ENCODE assay signal across 8 mouse cellular contexts in genomic region chr1:135766592-135767306, GRCm38 (mm10). TPM values are rescaled to one million over a fixed set of nuclear protein-coding genes. Genes with fewer than 3 reads are reported as not detected.
DNase-seq lines count a peak whose midpoint lies in the region; ATAC-seq and TF ChIP-seq lines count a peak whose summit lies in the region.

No protein-coding gene starts in this region.

- no peaks in the 10 kb centered on the region for H3K9me3 ChIP-seq in liver, embryonic 13.5 days (replicated peaks)
- H3K9me3 ChIP-seq in stomach, postnatal 0 days (ENCODE audit: control insufficient read depth, low read length): no peaks in the 10 kb centered on the region

- peak overlapping the region; percentile 90 for H3K4me2 ChIP-seq in liver, embryonic 13.5 days
- H3K4me2 ChIP-seq in stomach, postnatal 0 days (replicated peaks; ENCODE audit: low read depth): peak overlapping the region; percentile 78

- no peak overlapping the region; the same call in 1 of the 2 replicates for H3K27ac ChIP-seq in cerebellum, adult 2 months (ENCODE audit: insufficient read depth, low read length)
- H3K27ac ChIP-seq in testis, adult 2 months (ENCODE audit: control insufficient read depth, insufficient read depth, low read depth, low read length): no peak overlapping the region
- H3K27ac ChIP-seq in liver, embryonic 13.5 days: no peak overlapping the region
- H3K27ac ChIP-seq in stomach, postnatal 0 days (replicated peaks): peak overlapping the region; percentile 95

- no peak for TF ChIP-seq POLR2A in cerebellum, adult 2 months (IDR thresholded peaks at IDR 0.05; ENCODE audit: borderline replicate concordance, insufficient read depth, low read length)
- TF ChIP-seq POLR2A in testis, adult 2 months (IDR thresholded peaks at IDR 0.05; ENCODE audit: control insufficient read depth, low read depth, low read length): no peak

- no peak for DNase-seq in cerebellum, adult 2 months
- no peak for DNase-seq in cerebellum, postnatal 14 days
- DNase-seq in testis, postnatal 10 days (ENCODE audit: low spot score): no peak
- no peak for DNase-seq in liver, embryonic 13.5 days
- no peak for DNase-seq in stomach, postnatal 0 days (ENCODE audit: low spot score)
- no peak for DNase-seq in retina, postnatal 1 day
- no peak for DNase-seq in thymus, postnatal 10 days (ENCODE audit: low spot score in 2 of 2)

- H3K27me3 ChIP-seq in cerebellum, adult 2 months (ENCODE audit: control insufficient read depth, insufficient read depth, low read length): no peaks in the 10 kb centered on the region
- no peaks in the 10 kb centered on the region for H3K27me3 ChIP-seq in testis, adult 2 months (ENCODE audit: control insufficient read depth, insufficient read depth, low read length)
- H3K27me3 ChIP-seq in liver, embryonic 13.5 days: peaks cover 51% of the 10 kb centered on the region
- H3K27me3 ChIP-seq in stomach, postnatal 0 days (ENCODE audit: control insufficient read depth, insufficient read depth, low read length): no peaks in the 10 kb centered on the region

- TF ChIP-seq CTCF in cerebellum, adult 2 months (IDR thresholded peaks at IDR 0.05; ENCODE audit: borderline replicate concordance, insufficient read depth, low read depth, low read length): no peak
- TF ChIP-seq CTCF in testis, adult 2 months (IDR thresholded peaks at IDR 0.05; ENCODE audit: control insufficient read depth, insufficient read depth, insufficient replicate concordance, low read depth, low read length): no peak
- no peak for TF ChIP-seq CTCF in stomach, postnatal 0 days (IDR thresholded peaks at IDR 0.05; ENCODE audit: low read depth)

- no peaks in the 10 kb centered on the region for H3K36me3 ChIP-seq in testis, adult 2 months (ENCODE audit: control insufficient read depth, insufficient read depth, low read length)
- peaks cover 4% of the 10 kb centered on the region; the same call in 1 of the 2 replicates for H3K36me3 ChIP-seq in liver, embryonic 13.5 days
- peaks cover 6% of the 10 kb centered on the region; the same call in 1 of the 2 replicates for H3K36me3 ChIP-seq in stomach, postnatal 0 days (ENCODE audit: control insufficient read depth, insufficient read depth, low read length)

- WGBS in cerebellum, adult 2 months: 33% methylated on average over 30 of the region's 30 CpGs
- 30% methylated on average over 30 of the region's 30 CpGs for WGBS in liver, embryonic 13.5 days (ENCODE audit: insufficient replicate concordance)
- 9% methylated on average over 30 of the region's 30 CpGs for WGBS in stomach, postnatal 0 days

- peak overlapping the region; percentile 39 for H3K4me3 ChIP-seq in cerebellum, adult 2 months (replicated peaks; ENCODE audit: insufficient read depth, low read depth, low read length)
- H3K4me3 ChIP-seq in testis, adult 2 months (ENCODE audit: control insufficient read depth, low read depth, low read length): peak overlapping the region; percentile 83
- peak overlapping the region; percentile 64 for H3K4me3 ChIP-seq in liver, embryonic 13.5 days (replicated peaks)
- peak overlapping the region; percentile 72 for H3K4me3 ChIP-seq in stomach, postnatal 0 days (ENCODE audit: low read depth, low read length)

- peak overlapping the region; percentile 70 for H3K9ac ChIP-seq in liver, embryonic 13.5 days
- H3K9ac ChIP-seq in stomach, postnatal 0 days (ENCODE audit: low read length): peak overlapping the region; percentile 91

- no peak for ATAC-seq in liver, embryonic 13.5 days (ENCODE audit: low read depth)
- no peak; the same call in 1 of the 2 replicates for ATAC-seq in stomach, postnatal 0 days (ENCODE audit: low FRiP score, low TSS enrichment)

- H3K4me1 ChIP-seq in cerebellum, adult 2 months (ENCODE audit: control insufficient read depth, insufficient read depth, low read length): no peaks in the 10 kb centered on the region
- no peaks in the 10 kb centered on the region; the same call in 1 of the 2 replicates for H3K4me1 ChIP-seq in testis, adult 2 months (ENCODE audit: control insufficient read depth, insufficient read depth, low read length)
- peaks cover 41% of the 10 kb centered on the region for H3K4me1 ChIP-seq in liver, embryonic 13.5 days (replicated peaks)
- H3K4me1 ChIP-seq in stomach, postnatal 0 days (replicated peaks; ENCODE audit: control insufficient read depth, insufficient read depth): peaks cover 7% of the 10 kb centered on the region

- TF ChIP-seq EP300 in stomach, postnatal 0 days (optimal IDR thresholded peaks at IDR 0.05): no peak

RNA-seq across cellular contexts. Expression of gene Phlda3, which starts 0.8 kb away (rescaled TPM):
- polyA plus RNA-seq in cerebellum, adult 2 months (2012; rRNA removed): 72.7 and 93.0 TPM in 2 replicates
- 3.2 and 5.4 TPM in 2 replicates for polyA plus RNA-seq in testis, adult 2 months (2012; rRNA removed)
- 5.7 and 7.1 TPM in 2 replicates for polyA plus RNA-seq in liver, embryonic 13.5 days (2015; fragmentation: Nextera tagmentation; extraction: Ambion mirVana)
- 91.1 and 92.2 TPM in 2 replicates for polyA plus RNA-seq in stomach, postnatal 0 days (2015; fragmentation: Nextera tagmentation; extraction: Ambion mirVana)

RNA-seq across cellular contexts. Expression of gene Tnni1, which starts 12.5 kb away (rescaled TPM):
- polyA plus RNA-seq in cerebellum, adult 2 months (2012; rRNA removed): 22.1 and 25.9 TPM in 2 replicates
- polyA plus RNA-seq in testis, adult 2 months (2012; rRNA removed): 0.79 and 0.99 TPM in 2 replicates
- 9.7 and 12.3 TPM in 2 replicates for polyA plus RNA-seq in liver, embryonic 13.5 days (2015; fragmentation: Nextera tagmentation; extraction: Ambion mirVana)
- 4.2 and 6.8 TPM in 2 replicates for polyA plus RNA-seq in stomach, postnatal 0 days (2015; fragmentation: Nextera tagmentation; extraction: Ambion mirVana)

RNA-seq across cellular contexts. Expression of gene Csrp1, which starts 46.9 kb away (rescaled TPM):
- polyA plus RNA-seq in cerebellum, adult 2 months (2012; rRNA removed): 364 and 434 TPM in 2 replicates
- 28.9 and 54.8 TPM in 2 replicates for polyA plus RNA-seq in testis, adult 2 months (2012; rRNA removed)
- 33.8 and 36.8 TPM in 2 replicates for polyA plus RNA-seq in liver, embryonic 13.5 days (2015; fragmentation: Nextera tagmentation; extraction: Ambion mirVana)
- polyA plus RNA-seq in stomach, postnatal 0 days (2015; fragmentation: Nextera tagmentation; extraction: Ambion mirVana): 418 and 496 TPM in 2 replicates

RNA-seq across cellular contexts. Expression of gene Lad1, which starts 51.6 kb away (rescaled TPM):
- polyA plus RNA-seq in cerebellum, adult 2 months (2012; rRNA removed): 0.76 and 1.2 TPM in 2 replicates
- polyA plus RNA-seq in testis, adult 2 months (2012; rRNA removed): 0.15 and 1.2 TPM in 2 replicates
- polyA plus RNA-seq in liver, embryonic 13.5 days (2015; fragmentation: Nextera tagmentation; extraction: Ambion mirVana): 0.16 and 0.68 TPM in 2 replicates
- 128 and 140 TPM in 2 replicates for polyA plus RNA-seq in stomach, postnatal 0 days (2015; fragmentation: Nextera tagmentation; extraction: Ambion mirVana)
